Mouse (Mus musculus): ENCODE measurements around the gene Dnajb1. TPM values are rescaled to one million over a fixed set of nuclear protein-coding genes. Genes with fewer than 3 reads are reported as not detected.
A peak's percentile ranks its signal among the peaks of the same experiment; 100 is the strongest.
"Not testable (repeated sequence)": the region's sequence is repeated elsewhere in the genome, so short reads cannot be mapped to it uniquely, and the experiment has no call there.

Gene Dnajb1
- polyA plus RNA-seq, 1 experiment from 2014 or later: 59.5 TPM

- under 1% methylated on average over 43 of the region's 43 CpGs for WGBS
- H3K36me3 ChIP-seq (ENCODE audit: control insufficient read depth, insufficient read depth, low read length): peaks cover 7% of the 10 kb centered on the region; the same call in 1 of the 2 replicates
- peak overlapping the region; percentile 87 for H3K27ac ChIP-seq (ENCODE audit: low read length)
- H3K27me3 ChIP-seq (ENCODE audit: control insufficient read depth, insufficient read depth, low read length): no peaks in the 10 kb centered on the region
- peaks cover 16% of the 10 kb centered on the region; the same call in 1 of the 2 replicates for H3K4me1 ChIP-seq (ENCODE audit: control insufficient read depth, insufficient read depth, low read length)
- H3K9me3 ChIP-seq (ENCODE audit: control insufficient read depth, low read depth, low read length): no peaks in the 10 kb centered on the region
- ATAC-seq (ENCODE audit: insufficient number of reproducible peaks, insufficient read depth, low FRiP score, low read depth): peak; percentile 99
- peak overlapping the region; percentile 73 for H3K4me2 ChIP-seq (replicated peaks; ENCODE audit: low read depth, low read length)
- peak overlapping the region; percentile 62 for H3K9ac ChIP-seq (replicated peaks; ENCODE audit: low read depth, low read length)
- peak overlapping the region; percentile 97 for H3K4me3 ChIP-seq (ENCODE audit: low read depth, low read length)
These were observed 13.6 kb upstream of the Dnajb1 start for GRCm38 (mm10) chr8:83594167-83595049.

- peak overlapping the region; percentile 25; the same call in 1 of the 2 replicates for H3K9ac ChIP-seq (replicated peaks; ENCODE audit: low read depth, low read length)
- 49% methylated on average over 3 of the region's 3 CpGs for WGBS
- H3K27ac ChIP-seq (ENCODE audit: low read length): peak overlapping the region; percentile 80
These were observed 13.0 kb upstream of the Dnajb1 start for GRCm38 (mm10) chr8:83595050-83595345.

GRCm38 (mm10) chr8:83596369-83596768 lies 11.6 kb upstream of the Dnajb1 start:
- Histone ChIP-seq H3K36me3 (ENCODE audit: control insufficient read depth, insufficient read depth, low read length) (0 out of 2 replicates have a peak, but pooled peaks cover 2% of the 10 kb centered on the region), H3K4me2 (replicated peaks; ENCODE audit: low read depth, low read length) (no peak overlapping the region), H3K27me3 (ENCODE audit: control insufficient read depth, insufficient read depth, low read length) (no peaks in the 10 kb centered on the region), H3K4me1 (ENCODE audit: control insufficient read depth, insufficient read depth, low read length) (peaks cover 16% of the 10 kb centered on the region; the same call in 1 of the 2 replicates), H3K9ac (replicated peaks; ENCODE audit: low read depth, low read length) (no peak overlapping the region), H3K4me3 (ENCODE audit: low read depth, low read length) (no peak overlapping the region), H3K27ac (ENCODE audit: low read length) (no peak overlapping the region), H3K9me3 (ENCODE audit: control insufficient read depth, low read depth, low read length) (no peaks in the 10 kb centered on the region)
- no peak for ATAC-seq (ENCODE audit: insufficient number of reproducible peaks, insufficient read depth, low FRiP score, low read depth)
- WGBS: 29% methylated on average over 3 of the region's 3 CpGs

More at GRCm38 (mm10) chr8:83595050-83595345, 13.0 kb upstream of the Dnajb1 start:
- H3K4me3 ChIP-seq (ENCODE audit: low read depth, low read length): peak overlapping the region; percentile 97
- peaks cover 16% of the 10 kb centered on the region; the same call in 1 of the 2 replicates for H3K4me1 ChIP-seq (ENCODE audit: control insufficient read depth, insufficient read depth, low read length)
- not testable (repeated sequence) for H3K36me3 ChIP-seq (ENCODE audit: control insufficient read depth, insufficient read depth, low read length); ATAC-seq (ENCODE audit: insufficient number of reproducible peaks, insufficient read depth, low FRiP score, low read depth); H3K9me3 ChIP-seq (ENCODE audit: control insufficient read depth, low read depth, low read length); H3K27me3 ChIP-seq (ENCODE audit: control insufficient read depth, insufficient read depth, low read length)
- H3K4me2 ChIP-seq (replicated peaks; ENCODE audit: low read depth, low read length): peak overlapping the region; percentile 69

- no peaks in the 10 kb centered on the region for H3K36me3 ChIP-seq (ENCODE audit: control insufficient read depth, insufficient read depth, low read length)
- no peak overlapping the region for H3K4me2 ChIP-seq (replicated peaks; ENCODE audit: low read depth, low read length)
- no peak overlapping the region for H3K27ac ChIP-seq (ENCODE audit: low read length)
- peaks cover 2% of the 10 kb centered on the region; the same call in 1 of the 2 replicates for H3K4me1 ChIP-seq (ENCODE audit: control insufficient read depth, insufficient read depth, low read length)
- 24% methylated on average over 1 of the region's 1 CpGs for WGBS
- H3K27me3 ChIP-seq (ENCODE audit: control insufficient read depth, insufficient read depth, low read length): no peaks in the 10 kb centered on the region
- ATAC-seq (ENCODE audit: insufficient number of reproducible peaks, insufficient read depth, low FRiP score, low read depth): no peak
- H3K4me3 ChIP-seq (ENCODE audit: low read depth, low read length): no peak overlapping the region
- H3K9ac ChIP-seq (replicated peaks; ENCODE audit: low read depth, low read length): no peak overlapping the region
- no peaks in the 10 kb centered on the region for H3K9me3 ChIP-seq (ENCODE audit: control insufficient read depth, low read depth, low read length)
These were observed 9.8 kb upstream of the Dnajb1 start for GRCm38 (mm10) chr8:83598146-83598545.

- no peak overlapping the region for H3K9ac ChIP-seq (replicated peaks; ENCODE audit: low read depth, low read length)
- no peak overlapping the region for H3K27ac ChIP-seq (ENCODE audit: low read length)
- H3K27me3 ChIP-seq (ENCODE audit: control insufficient read depth, insufficient read depth, low read length): no peaks in the 10 kb centered on the region
- no peak overlapping the region for H3K4me3 ChIP-seq (ENCODE audit: low read depth, low read length)
- no peak overlapping the region for H3K4me2 ChIP-seq (replicated peaks; ENCODE audit: low read depth, low read length)
- ATAC-seq (ENCODE audit: insufficient number of reproducible peaks, insufficient read depth, low FRiP score, low read depth): no peak
- no peaks in the 10 kb centered on the region for H3K9me3 ChIP-seq (ENCODE audit: control insufficient read depth, low read depth, low read length)
- no peaks in the 10 kb centered on the region for H3K36me3 ChIP-seq (ENCODE audit: control insufficient read depth, insufficient read depth, low read length)
- H3K4me1 ChIP-seq (ENCODE audit: control insufficient read depth, insufficient read depth, low read length): no peaks in the 10 kb centered on the region
These were observed 8.2 kb upstream of the Dnajb1 start for GRCm38 (mm10) chr8:83599814-83600213.

GRCm38 (mm10) chr8:83602650-83603029 lies 5.4 kb upstream of the Dnajb1 start:
- Histone ChIP-seq H3K27me3 (ENCODE audit: control insufficient read depth, insufficient read depth, low read length) (no peaks in the 10 kb centered on the region), H3K36me3 (ENCODE audit: control insufficient read depth, insufficient read depth, low read length) (no peaks in the 10 kb centered on the region), H3K9ac (replicated peaks; ENCODE audit: low read depth, low read length) (no peak overlapping the region), H3K27ac (ENCODE audit: low read length) (no peak overlapping the region), H3K4me2 (replicated peaks; ENCODE audit: low read depth, low read length) (no peak overlapping the region), H3K4me1 (ENCODE audit: control insufficient read depth, insufficient read depth, low read length) (peaks cover 3% of the 10 kb centered on the region; the same call in 1 of the 2 replicates), H3K4me3 (ENCODE audit: low read depth, low read length) (no peak overlapping the region), H3K9me3 (ENCODE audit: control insufficient read depth, low read depth, low read length) (no peaks in the 10 kb centered on the region)
- ATAC-seq (ENCODE audit: insufficient number of reproducible peaks, insufficient read depth, low FRiP score, low read depth): no peak
- 70% methylated on average over 2 of the region's 2 CpGs for WGBS

- ATAC-seq (ENCODE audit: insufficient number of reproducible peaks, insufficient read depth, low FRiP score, low read depth): peak; percentile 71
- H3K27ac ChIP-seq (ENCODE audit: low read length): peak overlapping the region; percentile 98
- peaks cover 37% of the 10 kb centered on the region for H3K36me3 ChIP-seq (ENCODE audit: control insufficient read depth, insufficient read depth, low read length)
- H3K4me3 ChIP-seq (ENCODE audit: low read depth, low read length): peak overlapping the region; percentile 76
- H3K9ac ChIP-seq (replicated peaks; ENCODE audit: low read depth, low read length): peak overlapping the region; percentile 84
- no peaks in the 10 kb centered on the region for H3K27me3 ChIP-seq (ENCODE audit: control insufficient read depth, insufficient read depth, low read length)
- H3K4me2 ChIP-seq (replicated peaks; ENCODE audit: low read depth, low read length): peak overlapping the region; percentile 95
- WGBS: under 1% methylated on average over 51 of the region's 51 CpGs
- H3K4me1 ChIP-seq (ENCODE audit: control insufficient read depth, insufficient read depth, low read length): peaks cover 14% of the 10 kb centered on the region
- no peaks in the 10 kb centered on the region for H3K9me3 ChIP-seq (ENCODE audit: control insufficient read depth, low read depth, low read length)
These were observed 421 bp downstream of the Dnajb1 start for GRCm38 (mm10) chr8:83608398-83608829.

- Histone ChIP-seq H3K4me3 (ENCODE audit: low read depth, low read length) (peak overlapping the region; percentile 76), H3K9me3 (ENCODE audit: control insufficient read depth, low read depth, low read length) (no peaks in the 10 kb centered on the region), H3K27me3 (ENCODE audit: control insufficient read depth, insufficient read depth, low read length) (no peaks in the 10 kb centered on the region), H3K36me3 (ENCODE audit: control insufficient read depth, insufficient read depth, low read length) (peaks cover 37% of the 10 kb centered on the region), H3K4me2 (replicated peaks; ENCODE audit: low read depth, low read length) (peak overlapping the region; percentile 95), H3K27ac (ENCODE audit: low read length) (peak overlapping the region; percentile 98), H3K4me1 (ENCODE audit: control insufficient read depth, insufficient read depth, low read length) (peaks cover 14% of the 10 kb centered on the region), H3K9ac (replicated peaks; ENCODE audit: low read depth, low read length) (peak overlapping the region; percentile 84)
- no peak for ATAC-seq (ENCODE audit: insufficient number of reproducible peaks, insufficient read depth, low FRiP score, low read depth)
- WGBS: 28% methylated on average over 9 of the region's 9 CpGs
These were observed 1.1 kb downstream of the Dnajb1 start for GRCm38 (mm10) chr8:83609086-83609485.

Data from stomach, embryonic 14.5 days (tissue).